Mouse (Mus musculus) kidney, embryonic 15.5 days (tissue): ENCODE results near the gene Lpar3. TPM values are rescaled to one million over a fixed set of nuclear protein-coding genes. Genes with fewer than 3 reads are reported as not detected.

Experiments used
- polyA plus RNA-seq: library from polyadenylated mRNA; unstranded; fragments of >200 nt; fragmentation: Nextera tagmentation; extraction: Ambion mirVana; gene quantifications from 2 replicates; pipeline ENCODE4 v1.2.1, GENCODE M21; 2015

Lpar3 gene
- polyA plus RNA-seq, 1 experiment from 2014 or later = 1.1 TPM

Other genes starting within 250 kb of the Lpar3 start
- gene Syde2, start 233.1 kb upstream of the Lpar3 start, polyA plus RNA-seq = 1.4 and 1.8 TPM in 2 replicates
- 0.16 TPM in 1 of 2 replicates, not detected in the other for gene Wdr63, start 112.8 kb upstream of the Lpar3 start, polyA plus RNA-seq
- 14.0 and 17.0 TPM in 2 replicates for gene Mcoln3, start 103.5 kb upstream of the Lpar3 start, polyA plus RNA-seq
- 0.78 and 0.91 TPM in 2 replicates for gene Mcoln2, start 71.1 kb upstream of the Lpar3 start, polyA plus RNA-seq
- gene Ssx2ip, start 183.7 kb downstream of the Lpar3 start, polyA plus RNA-seq = 23.7 and 24.2 TPM in 2 replicates
- 12.2 and 12.9 TPM in 2 replicates for gene Ctbs, start 228.8 kb downstream of the Lpar3 start, polyA plus RNA-seq